Mouse (Mus musculus) kidney, adult 8-10 months (tissue): ENCODE measurements around the gene D430041D05Rik.

Source experiments
- DNase-seq, 2 experiments: peaks; one replicate each; pipeline ENCODE4 v3.0.0; 2022

Gene D430041D05Rik

DNA sequence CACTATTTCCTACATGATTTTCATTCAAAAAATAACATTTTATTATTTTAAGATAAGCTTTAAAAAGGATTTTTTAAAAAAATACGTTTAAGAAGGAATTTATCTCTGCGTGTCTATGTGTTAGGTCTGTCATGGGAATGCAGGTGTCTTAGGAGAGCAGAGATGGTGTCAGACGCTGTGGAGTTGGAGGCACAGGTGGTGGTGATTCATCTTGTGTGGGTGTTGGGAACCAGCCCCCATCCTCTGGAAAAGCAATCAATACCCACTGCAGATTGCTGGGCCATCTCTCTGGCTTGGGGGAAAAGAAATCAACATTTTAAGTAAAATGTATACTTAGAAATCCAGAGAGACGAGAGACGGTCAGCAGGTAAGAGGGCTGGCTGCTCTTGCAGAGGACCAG is 225.2 kb downstream of the D430041D05Rik start:
- DNase-seq: no peak

- no peak for DNase-seq
These were observed 226.5 kb downstream of the D430041D05Rik start for GRCm38 (mm10) chr2:104184296-104184695.

- no peak for DNase-seq
These were observed 227.5 kb downstream of the D430041D05Rik start for GRCm38 (mm10) chr2:104183246-104183845.

DNA sequence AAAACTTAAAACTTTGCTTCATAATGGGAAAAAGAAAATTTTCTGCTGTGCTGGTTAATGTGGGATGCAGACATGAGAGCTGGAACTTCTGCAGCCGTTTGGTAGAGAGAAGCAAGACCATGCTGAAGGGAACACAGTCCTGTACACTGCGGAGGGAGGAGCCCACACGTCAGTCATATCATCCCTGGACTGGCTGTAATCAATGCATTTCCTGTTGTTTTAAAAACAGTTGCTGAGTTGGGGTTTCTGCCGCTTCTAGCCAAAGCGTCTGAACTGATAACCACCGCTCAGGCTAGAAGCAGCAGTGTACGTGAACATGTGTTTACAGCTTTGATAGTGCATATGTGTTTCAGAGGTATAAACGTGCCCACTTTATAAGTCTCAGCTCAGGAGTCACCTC is 231.2 kb downstream of the D430041D05Rik start:
- DNase-seq: no peak

DNA sequence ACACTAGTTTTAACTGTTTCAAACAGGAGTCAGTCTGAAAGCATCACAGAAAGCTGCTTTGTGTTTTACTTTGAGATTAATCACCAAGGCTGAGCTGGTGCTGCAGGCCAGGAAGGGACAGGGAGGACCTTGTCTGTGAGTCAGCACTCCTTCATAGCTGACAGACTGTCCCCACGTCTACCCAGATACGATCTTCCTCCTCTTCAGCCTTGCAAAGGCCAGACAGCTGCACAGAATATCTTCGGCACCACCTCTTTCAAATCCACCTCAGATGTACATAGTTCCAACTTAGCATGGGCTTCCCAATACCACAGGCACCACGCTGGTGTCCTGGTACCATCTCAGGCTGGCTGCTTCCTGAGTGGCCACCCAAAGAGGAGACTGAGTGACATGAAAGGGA is 232.6 kb downstream of the D430041D05Rik start:
- no peak for DNase-seq

- peak; percentile 8 to 12 for DNase-seq
These were observed 233.7 kb downstream of the D430041D05Rik start for GRCm38 (mm10) chr2:104176979-104177704.

GRCm38 (mm10) chr2:104176166-104176978 is 234.4 kb downstream of the D430041D05Rik start:
- DNase-seq: no peak

- DNase-seq: no peak
These were observed 235.2 kb downstream of the D430041D05Rik start for GRCm38 (mm10) chr2:104175476-104176165.

DNA sequence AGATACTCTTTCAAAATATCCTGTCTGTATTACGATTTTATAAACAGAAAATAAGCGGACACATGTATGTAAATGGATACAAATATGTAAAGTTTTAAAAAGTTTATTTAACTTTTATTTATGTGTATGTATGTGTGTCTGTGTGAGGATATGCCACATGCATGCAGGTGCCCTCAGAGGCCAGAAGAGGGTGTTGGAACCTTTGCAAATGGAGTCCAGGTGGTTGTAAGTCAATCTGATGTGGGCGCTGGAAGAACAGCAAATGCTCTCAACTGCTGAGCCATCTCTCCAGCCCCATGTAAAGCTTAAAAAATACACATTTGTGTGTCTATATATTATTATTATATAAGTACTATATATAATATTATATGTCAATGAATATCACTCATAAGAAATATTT is 237.4 kb downstream of the D430041D05Rik start:
- DNase-seq: no peak

GRCm38 (mm10) chr2:104172695-104173348 is 238.0 kb downstream of the D430041D05Rik start:
- no peak for DNase-seq

- DNase-seq: no peak
These were observed 242.5 kb downstream of the D430041D05Rik start for GRCm38 (mm10) chr2:104168186-104168896.

DNA sequence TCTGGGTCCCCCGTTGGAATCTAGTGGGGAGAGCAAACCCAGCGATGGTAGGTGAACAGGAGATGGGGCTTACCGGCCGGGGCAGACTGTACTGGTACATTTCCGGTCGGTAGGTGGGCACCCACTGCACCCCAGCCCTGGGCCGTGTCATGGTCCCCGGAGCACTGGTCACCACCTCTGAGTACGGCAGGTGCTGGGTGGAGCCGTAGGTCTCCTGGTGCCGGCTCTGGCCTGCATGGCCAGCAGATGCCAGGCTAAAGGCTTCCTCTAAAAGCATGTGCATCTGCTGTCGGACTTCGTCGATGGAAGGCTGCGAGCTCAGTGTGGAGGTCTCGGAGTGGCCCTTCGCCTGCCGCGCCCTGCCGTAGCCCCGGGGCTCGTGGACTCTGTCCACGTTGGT is 243.0 kb downstream of the D430041D05Rik start:
- no peak for DNase-seq

DNA sequence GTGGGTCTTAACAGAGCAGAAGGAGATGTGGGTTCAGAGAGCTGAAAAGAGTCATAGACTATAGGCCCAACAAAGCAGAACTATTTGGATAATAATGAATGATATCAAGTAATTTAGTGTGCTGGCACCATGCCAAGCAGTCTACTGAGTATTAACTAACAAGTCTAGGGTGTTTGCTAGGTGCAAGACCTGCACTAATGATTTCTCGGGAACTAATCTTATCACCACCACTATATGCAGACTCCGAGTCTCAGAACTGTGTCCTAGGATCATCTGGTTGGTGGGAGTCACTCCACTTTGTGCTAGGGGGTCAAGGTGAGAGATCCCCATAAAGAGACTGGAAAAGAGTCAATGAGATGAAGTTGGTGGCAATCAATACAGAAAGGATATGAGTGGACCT is 245.2 kb downstream of the D430041D05Rik start:
- DNase-seq: no peak

DNA sequence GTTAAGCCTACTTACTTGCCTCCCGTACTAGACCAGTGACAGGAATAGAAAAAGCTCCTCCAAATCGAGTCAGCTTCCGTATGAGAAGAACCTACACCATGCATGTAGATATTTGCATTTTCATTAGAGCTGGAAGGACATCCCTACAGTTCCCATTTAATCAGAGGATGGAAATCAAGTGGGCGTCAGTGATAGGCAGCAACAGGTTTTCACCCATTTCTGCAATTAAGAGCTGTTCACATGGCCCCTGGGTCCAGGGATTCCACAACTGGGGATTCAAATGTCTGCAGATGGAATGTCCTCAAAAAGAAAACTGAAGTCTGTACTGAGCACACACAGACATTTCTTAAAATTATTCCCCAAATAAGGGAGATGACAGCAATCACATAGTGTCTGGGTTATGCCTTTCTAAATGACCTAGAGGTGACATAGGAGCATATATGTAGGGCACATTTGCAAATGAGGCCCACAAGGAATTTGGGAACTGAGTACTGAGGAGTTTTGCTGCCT is 246.8 kb downstream of the D430041D05Rik start:
- DNase-seq: no peak

DNA sequence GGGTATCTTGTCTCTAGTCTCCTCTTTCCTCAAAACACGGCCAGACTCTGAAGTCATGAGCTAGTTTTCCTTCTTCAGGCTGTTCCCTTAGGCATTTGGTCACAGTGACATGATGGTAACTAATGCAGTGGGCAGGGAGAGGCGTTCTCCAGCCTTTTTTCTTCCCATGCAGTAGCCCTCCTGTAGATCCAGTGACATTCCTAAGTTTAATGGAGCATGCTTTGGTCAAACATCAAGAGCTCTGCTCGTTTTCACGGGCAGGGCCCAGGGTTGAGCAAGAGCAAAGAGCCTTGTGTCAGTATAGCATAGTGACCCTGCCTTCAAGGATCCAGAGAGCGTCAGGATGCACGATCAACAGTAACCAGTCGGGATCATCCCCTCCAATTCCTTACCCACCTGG is 247.4 kb downstream of the D430041D05Rik start:
- peak in 1 of 2 experiments; percentile 17 for DNase-seq

GRCm38 (mm10) chr2:104157831-104158230 is 253.0 kb downstream of the D430041D05Rik start:
- no peak for DNase-seq

- no peak for DNase-seq
These were observed 256.9 kb downstream of the D430041D05Rik start for GRCm38 (mm10) chr2:104153876-104154275.

GRCm38 (mm10) chr2:104153345-104153744 is 257.5 kb downstream of the D430041D05Rik start:
- DNase-seq: no peak

DNA sequence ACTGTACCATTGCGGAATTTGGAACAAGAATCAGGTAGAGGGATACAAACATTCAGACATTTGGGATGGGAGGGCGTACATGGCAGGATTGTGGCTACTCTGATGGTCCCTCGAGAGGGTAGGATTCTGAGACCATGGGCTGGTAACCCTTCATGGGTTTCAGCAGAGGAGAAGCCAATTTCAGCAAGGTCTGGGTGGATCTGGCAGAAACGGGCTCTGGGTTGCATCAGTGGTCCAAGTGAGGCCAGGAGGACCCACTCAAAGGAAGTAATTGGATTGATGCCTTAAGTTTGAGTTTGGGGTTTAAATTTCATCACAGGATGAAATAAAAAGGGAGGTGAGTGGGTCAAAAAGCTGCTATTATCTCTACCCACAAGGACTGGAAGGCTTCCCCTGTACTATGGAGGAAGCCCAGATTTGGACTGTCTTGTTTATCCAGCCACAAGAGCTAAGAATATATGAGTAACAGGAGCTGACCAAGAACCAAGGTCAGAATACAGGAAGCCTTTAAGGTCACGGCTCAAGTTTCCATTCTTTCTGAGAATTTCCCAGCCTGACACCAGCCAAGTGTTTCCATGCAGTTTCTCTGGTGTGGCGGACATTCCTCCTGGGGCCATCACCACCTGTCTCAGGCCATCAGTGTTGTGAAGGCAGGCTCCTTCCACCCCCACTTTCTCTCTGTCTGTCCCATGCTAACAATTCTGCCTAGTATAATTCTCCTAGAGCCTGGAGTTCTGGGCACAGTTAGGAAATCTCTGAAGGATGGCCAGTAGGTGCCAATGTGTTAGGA is 260.0 kb downstream of the D430041D05Rik start:
- DNase-seq: no peak

DNA sequence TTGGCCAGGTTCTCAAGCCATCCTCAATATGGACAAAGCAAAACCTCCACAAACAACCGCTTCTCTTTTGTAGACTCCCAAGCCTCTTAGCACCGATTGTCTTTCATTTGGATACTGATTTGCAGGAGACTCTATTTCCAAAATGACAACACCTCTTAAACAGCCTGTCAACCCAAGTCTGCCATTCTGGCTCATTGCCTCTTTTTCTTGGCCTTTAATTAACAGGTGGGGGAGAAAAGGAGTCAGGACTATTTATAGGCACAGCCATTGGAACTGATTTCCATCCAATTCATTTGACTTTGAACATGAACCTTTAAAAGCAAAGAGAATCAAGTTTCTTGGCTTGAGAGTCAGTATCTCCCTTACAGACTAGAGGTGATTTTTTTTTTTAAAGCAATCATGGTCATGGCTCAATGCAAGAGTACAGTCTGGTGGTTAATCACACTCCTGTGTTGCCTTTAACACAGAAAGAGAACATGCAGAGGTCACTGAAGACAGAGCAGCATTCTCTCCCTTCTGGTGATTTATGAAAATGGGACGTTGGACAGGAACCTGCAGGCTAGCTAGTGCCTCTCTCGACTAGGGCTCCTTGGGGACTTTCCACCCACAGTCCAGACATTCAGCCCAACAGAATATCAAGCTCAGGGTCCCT is 262.8 kb downstream of the D430041D05Rik start:
- DNase-seq: no peak
